Comparison of ENCODE assay signal across 23 mouse cellular contexts in the genomic region with DNA sequence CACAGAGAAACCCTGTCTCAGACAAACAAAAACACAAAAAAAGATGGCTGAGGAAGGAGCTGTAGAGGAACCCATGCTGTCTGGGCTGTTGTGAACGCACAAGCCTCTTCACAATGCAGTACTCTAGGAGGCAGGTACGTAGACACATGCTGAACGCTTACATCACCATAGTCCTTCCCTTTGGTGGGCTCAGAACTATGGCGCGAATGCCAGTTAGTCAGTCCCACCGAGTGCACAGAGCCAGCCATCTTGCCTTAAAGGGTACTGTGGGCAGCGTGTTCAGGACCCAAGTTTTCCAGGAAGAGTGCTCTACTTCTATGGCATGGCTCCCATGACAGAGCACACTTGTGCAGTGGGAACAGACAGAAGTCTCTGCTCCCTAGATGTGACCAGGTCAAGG. TPM values are rescaled to one million over a fixed set of nuclear protein-coding genes. Genes with fewer than 3 reads are reported as not detected.
A peak's percentile ranks its signal among the peaks of the same experiment; 100 is the strongest.
DNase-seq lines count a peak whose midpoint lies in the region; ATAC-seq and TF ChIP-seq lines count a peak whose summit lies in the region.
"Had no signal": no experiment of that assay in that cellular context is flagged by ENCODE, and none has a peak within 500 bp of the region (broad histone marks: within the 10 kb centered on the region; RNA-seq: fewer than 3 reads in every experiment).

No protein-coding gene starts in this region.

- no peaks in the 10 kb centered on the region for H3K9me3 ChIP-seq in midbrain, embryonic 10.5 days (replicated peaks)
- no peaks in the 10 kb centered on the region for H3K9me3 ChIP-seq in midbrain, embryonic 16.5 days (replicated peaks; ENCODE audit: control insufficient read depth, low read length, poor library complexity, severe bottlenecking)
- no peaks in the 10 kb centered on the region for H3K9me3 ChIP-seq in hindbrain, embryonic 13.5 days
- H3K9me3 ChIP-seq in neural tube, embryonic 14.5 days (ENCODE audit: control insufficient read depth, low read length): no peaks in the 10 kb centered on the region
- H3K9me3 ChIP-seq: embryonic facial prominence, embryonic 12.5 days; limb, embryonic 12.5 days had no signal

- WGBS in midbrain, embryonic 10.5 days: 93% methylated on average over 7 of the region's 7 CpGs
- 91% methylated on average over 7 of the region's 7 CpGs for WGBS in midbrain, embryonic 16.5 days
- 87% methylated on average over 7 of the region's 7 CpGs for WGBS in hindbrain, embryonic 13.5 days
- WGBS in neural tube, embryonic 14.5 days: 89% methylated on average over 7 of the region's 7 CpGs

- no peak for DNase-seq in gastrocnemius, adult 2 months
- DNase-seq in gastrocnemius, adult 18-20 months (ENCODE audit: low spot score): no peak
- DNase-seq in midbrain, embryonic 10.5 days (ENCODE audit: low spot score): no peak
- DNase-seq in lung, adult 18-20 months: no peak
- DNase-seq in retina, postnatal 1 day: no peak
- DNase-seq: adrenal gland, postnatal 25 days; cerebellum, postnatal 25 days; gastrocnemius, postnatal 10 days; heart, postnatal 4 days; kidney, adult 18-20 months; lung, postnatal 10 days; thymus, postnatal 14 days had no signal

- H3K9ac ChIP-seq in midbrain, embryonic 16.5 days (ENCODE audit: low read depth, low read length): no peak overlapping the region
- no peak overlapping the region for H3K9ac ChIP-seq in hindbrain, embryonic 13.5 days
- H3K9ac ChIP-seq in neural tube, embryonic 14.5 days (replicated peaks; ENCODE audit: low read depth, low read length): no peak overlapping the region
- H3K9ac ChIP-seq: embryonic facial prominence, embryonic 12.5 days; limb, embryonic 12.5 days; liver, embryonic 14.5 days had no signal

- H3K27me3 ChIP-seq in midbrain, embryonic 10.5 days (ENCODE audit: low read depth, poor library complexity, severe bottlenecking): peaks cover 17% of the 10 kb centered on the region
- H3K27me3 ChIP-seq in midbrain, embryonic 16.5 days (ENCODE audit: control insufficient read depth, insufficient read depth, low read depth, low read length): no peaks in the 10 kb centered on the region; the same call in 1 of the 2 replicates
- no peaks in the 10 kb centered on the region for H3K27me3 ChIP-seq in hindbrain, embryonic 13.5 days
- H3K27me3 ChIP-seq in neural tube, embryonic 14.5 days (ENCODE audit: control insufficient read depth, insufficient read depth, low read length): no peaks in the 10 kb centered on the region

- no peak overlapping the region for H3K4me2 ChIP-seq in midbrain, embryonic 16.5 days (ENCODE audit: low read length)
- peak overlapping the region; percentile 78 for H3K4me2 ChIP-seq in hindbrain, embryonic 13.5 days
- H3K4me2 ChIP-seq in neural tube, embryonic 14.5 days (ENCODE audit: low read depth, low read length): peak overlapping the region; percentile 46; the same call in 1 of the 2 replicates
- H3K4me2 ChIP-seq: embryonic facial prominence, embryonic 12.5 days had no signal

- intact Hi-C loops in gastrocnemius, adult 2 months (cut with DNase I): loop anchor here (2.0 kb wide), 1 partner anchor 58 kb away; no protein-coding TSS in a partner anchor

- H3K27ac ChIP-seq in gastrocnemius, adult 2 months: peak overlapping the region; percentile 79
- peak overlapping the region; percentile 97 for H3K27ac ChIP-seq in midbrain, embryonic 10.5 days (replicated peaks)
- H3K27ac ChIP-seq in midbrain, embryonic 16.5 days (ENCODE audit: low read length): no peak overlapping the region
- peak overlapping the region; percentile 94 for H3K27ac ChIP-seq in hindbrain, embryonic 13.5 days
- H3K27ac ChIP-seq in neural tube, embryonic 14.5 days (ENCODE audit: low read depth, low read length): no peak overlapping the region
- H3K27ac ChIP-seq: embryonic facial prominence, embryonic 12.5 days; limb, embryonic 12.5 days; liver, embryonic 14.5 days had no signal

- ATAC-seq in midbrain, embryonic 16.5 days: no peak
- no peak for ATAC-seq in hindbrain, embryonic 13.5 days (ENCODE audit: low FRiP score)
- no peak for ATAC-seq in neural tube, embryonic 14.5 days (ENCODE audit: low read depth)
- ATAC-seq: activated CD4-positive, CD25-positive, alpha-beta regulatory T cell, adult 4 months had no signal

- H3K4me3 ChIP-seq in gastrocnemius, adult 2 months: peak overlapping the region; percentile 81; the same call in 1 of the 2 replicates
- H3K4me3 ChIP-seq in midbrain, embryonic 10.5 days: peak overlapping the region; percentile 90
- no peak overlapping the region for H3K4me3 ChIP-seq in midbrain, embryonic 16.5 days (ENCODE audit: low read depth, low read length)
- H3K4me3 ChIP-seq in hindbrain, embryonic 13.5 days: no peak overlapping the region
- H3K4me3 ChIP-seq in neural tube, embryonic 14.5 days (ENCODE audit: low read depth, low read length): no peak overlapping the region
- H3K4me3 ChIP-seq: embryonic facial prominence, embryonic 12.5 days had no signal

- H3K4me1 ChIP-seq in midbrain, embryonic 10.5 days: peaks cover 66% of the 10 kb centered on the region
- H3K4me1 ChIP-seq in midbrain, embryonic 16.5 days (ENCODE audit: control insufficient read depth, insufficient read depth, low read length): peaks cover 23% of the 10 kb centered on the region
- H3K4me1 ChIP-seq in hindbrain, embryonic 13.5 days (replicated peaks): peaks cover 58% of the 10 kb centered on the region
- peaks cover 9% of the 10 kb centered on the region for H3K4me1 ChIP-seq in neural tube, embryonic 14.5 days (ENCODE audit: control insufficient read depth, insufficient read depth, low read length)

- no peak for TF ChIP-seq CTCF in gastrocnemius, adult 2 months (IDR thresholded peaks at IDR 0.05)

- H3K36me3 ChIP-seq in midbrain, embryonic 10.5 days: peaks cover 20% of the 10 kb centered on the region
- H3K36me3 ChIP-seq in midbrain, embryonic 16.5 days (ENCODE audit: control insufficient read depth, insufficient read depth, low read length): no peaks in the 10 kb centered on the region
- H3K36me3 ChIP-seq in hindbrain, embryonic 13.5 days: no peaks in the 10 kb centered on the region
- no peaks in the 10 kb centered on the region for H3K36me3 ChIP-seq in neural tube, embryonic 14.5 days (ENCODE audit: control insufficient read depth, insufficient read depth, low read length)
- H3K36me3 ChIP-seq: embryonic facial prominence, embryonic 12.5 days; limb, embryonic 12.5 days had no signal

RNA-seq across cellular contexts. Expression of a gene that starts 3.9 kb away (rescaled TPM):
- 1 to 10 TPM; 4.0 to 5.2 TPM for total RNA-seq in gastrocnemius, adult 2 months (2021)
- total RNA-seq in gastrocnemius, adult 18-20 months (2021): 1 to 10 TPM; 3.4 to 8.6 TPM
- 65.8 and 74.1 TPM in 2 replicates for polyA plus RNA-seq in midbrain, embryonic 10.5 days (2016; fragmentation: Nextera tagmentation; extraction: Ambion mirVana)
- 13.1 and 15.0 TPM in 2 replicates for polyA plus RNA-seq in midbrain, embryonic 16.5 days (2015; fragmentation: Nextera tagmentation; extraction: Ambion mirVana)
- 21.4 and 24.6 TPM in 2 replicates for polyA plus RNA-seq in hindbrain, embryonic 13.5 days (2015; fragmentation: Nextera tagmentation; extraction: Ambion mirVana)
- 10.7 and 15.1 TPM in 2 replicates for polyA plus RNA-seq in neural tube, embryonic 14.5 days (2014; fragmentation: Nextera tagmentation; extraction: Ambion mirVana)

RNA-seq across cellular contexts. Expression of a gene that starts 12.2 kb away (rescaled TPM):
- 1 to 10 TPM in 1 of 2 experiments, under 1 TPM in 1; 0.59 to 1.0 TPM for total RNA-seq in gastrocnemius, adult 2 months (2021)
- total RNA-seq in gastrocnemius, adult 18-20 months (2021): 1 to 10 TPM in 1 of 2 experiments, under 1 TPM in 1; 0.84 to 1.2 TPM
- 1.3 and 1.9 TPM in 2 replicates for polyA plus RNA-seq in midbrain, embryonic 10.5 days (2016; fragmentation: Nextera tagmentation; extraction: Ambion mirVana)
- polyA plus RNA-seq in midbrain, embryonic 16.5 days (2015; fragmentation: Nextera tagmentation; extraction: Ambion mirVana): 1.2 and 1.4 TPM in 2 replicates
- 1.6 and 1.9 TPM in 2 replicates for polyA plus RNA-seq in hindbrain, embryonic 13.5 days (2015; fragmentation: Nextera tagmentation; extraction: Ambion mirVana)
- polyA plus RNA-seq in neural tube, embryonic 14.5 days (2014; fragmentation: Nextera tagmentation; extraction: Ambion mirVana): 0.88 and 1.4 TPM in 2 replicates

RNA-seq across cellular contexts. Expression of a gene that starts 26.8 kb away (rescaled TPM):
- total RNA-seq in gastrocnemius, adult 2 months (2021): 10 to 100 TPM; 22.3 to 23.1 TPM
- 10 to 100 TPM; 18.8 to 21.3 TPM for total RNA-seq in gastrocnemius, adult 18-20 months (2021)
- polyA plus RNA-seq in midbrain, embryonic 10.5 days (2016; fragmentation: Nextera tagmentation; extraction: Ambion mirVana): 131 and 140 TPM in 2 replicates
- 116 and 117 TPM in 2 replicates for polyA plus RNA-seq in midbrain, embryonic 16.5 days (2015; fragmentation: Nextera tagmentation; extraction: Ambion mirVana)
- 98.3 and 104 TPM in 2 replicates for polyA plus RNA-seq in hindbrain, embryonic 13.5 days (2015; fragmentation: Nextera tagmentation; extraction: Ambion mirVana)
- polyA plus RNA-seq in neural tube, embryonic 14.5 days (2014; fragmentation: Nextera tagmentation; extraction: Ambion mirVana): 74.7 and 86.2 TPM in 2 replicates

RNA-seq across cellular contexts. Expression of a gene that starts 29.9 kb away (rescaled TPM):
- not detected for total RNA-seq in gastrocnemius, adult 2 months (2021)
- total RNA-seq in gastrocnemius, adult 18-20 months (2021): not detected
- not detected in 2 replicates for polyA plus RNA-seq in midbrain, embryonic 10.5 days (2016; fragmentation: Nextera tagmentation; extraction: Ambion mirVana)
- not detected in 2 replicates for polyA plus RNA-seq in midbrain, embryonic 16.5 days (2015; fragmentation: Nextera tagmentation; extraction: Ambion mirVana)
- not detected in 2 replicates for polyA plus RNA-seq in hindbrain, embryonic 13.5 days (2015; fragmentation: Nextera tagmentation; extraction: Ambion mirVana)
- polyA plus RNA-seq in neural tube, embryonic 14.5 days (2014; fragmentation: Nextera tagmentation; extraction: Ambion mirVana): not detected in 2 replicates
- total RNA-seq: adrenal gland, postnatal 25 days; gastrocnemius, postnatal 10 days; heart, postnatal 4 days had no signal
- polyA plus RNA-seq: activated CD4-positive, CD25-positive, alpha-beta regulatory T cell, adult 4 months; embryonic facial prominence, embryonic 12.5 days; heart, embryonic 11.5 days; large intestine, adult 2 months; limb, embryonic 12.5 days; liver, embryonic 14.5 days; spleen, adult 2 months had no signal

RNA-seq across cellular contexts. Expression of a gene that starts 34.0 kb away (rescaled TPM):
- not detected for total RNA-seq in gastrocnemius, adult 2 months (2021)
- total RNA-seq in gastrocnemius, adult 18-20 months (2021): not detected
- 0.62 TPM in 1 of 2 replicates, not detected in the other for polyA plus RNA-seq in midbrain, embryonic 10.5 days (2016; fragmentation: Nextera tagmentation; extraction: Ambion mirVana)
- polyA plus RNA-seq in midbrain, embryonic 16.5 days (2015; fragmentation: Nextera tagmentation; extraction: Ambion mirVana): 0.43 TPM in 1 of 2 replicates, not detected in the other
- polyA plus RNA-seq in hindbrain, embryonic 13.5 days (2015; fragmentation: Nextera tagmentation; extraction: Ambion mirVana): 0.40 and 1.3 TPM in 2 replicates
- polyA plus RNA-seq in neural tube, embryonic 14.5 days (2014; fragmentation: Nextera tagmentation; extraction: Ambion mirVana): 0.91 TPM in 1 of 2 replicates, not detected in the other
- total RNA-seq: gastrocnemius, postnatal 10 days; heart, postnatal 4 days had no signal
- polyA plus RNA-seq: activated CD4-positive, CD25-positive, alpha-beta regulatory T cell, adult 4 months; embryonic facial prominence, embryonic 12.5 days; large intestine, adult 2 months; limb, embryonic 12.5 days; stomach, embryonic 16.5 days had no signal

Comparison
In these comparisons a context has a peak if more than half of its experiments do, and no peak if none do; other contexts are left out.
1. H3K27ac ChIP-seq: peak in gastrocnemius, adult 2 months (single experiment), midbrain, embryonic 10.5 days (single experiment) and hindbrain, embryonic 13.5 days (single experiment); none in midbrain, embryonic 16.5 days (single experiment) and neural tube, embryonic 14.5 days (single experiment).
2. H3K4me3 ChIP-seq: peak in gastrocnemius, adult 2 months (single experiment) and midbrain, embryonic 10.5 days (single experiment); none in midbrain, embryonic 16.5 days (single experiment), hindbrain, embryonic 13.5 days (single experiment) and neural tube, embryonic 14.5 days (single experiment).